Mouse (Mus musculus): ENCODE measurements around the gene Barx2. TPM values are rescaled to one million over a fixed set of nuclear protein-coding genes. Genes with fewer than 3 reads are reported as not detected.
A peak's percentile ranks its signal among the peaks of the same experiment; 100 is the strongest.

Gene Barx2
- polyA plus RNA-seq, 1 experiment: not detected

- 68% methylated on average over 5 of the region's 5 CpGs for WGBS
- H3K4me3 ChIP-seq (ENCODE audit: insufficient read depth, low read depth, low read length): no peak overlapping the region
- no peak overlapping the region for H3K27ac ChIP-seq (ENCODE audit: insufficient read depth, low read depth, low read length)
- H3K4me1 ChIP-seq (ENCODE audit: control insufficient read depth, insufficient read depth, low read length): no peaks in the 10 kb centered on the region
- no peak for TF ChIP-seq CTCF (IDR thresholded peaks at IDR 0.05; ENCODE audit: insufficient read depth, low read depth, low read length)
- TF ChIP-seq POLR2A (IDR thresholded peaks at IDR 0.05; ENCODE audit: insufficient read depth, low read depth, low read length): no peak
Observed at GRCm38 (mm10) chr9:31931691-31932090, 18.4 kb upstream of the Barx2 start.

- 84% methylated on average over 3 of the region's 3 CpGs for WGBS
- no peak for TF ChIP-seq CTCF (IDR thresholded peaks at IDR 0.05; ENCODE audit: insufficient read depth, low read depth, low read length)
- no peak for TF ChIP-seq POLR2A (IDR thresholded peaks at IDR 0.05; ENCODE audit: insufficient read depth, low read depth, low read length)
- Histone ChIP-seq H3K4me1 (ENCODE audit: control insufficient read depth, insufficient read depth, low read length) (no peaks in the 10 kb centered on the region), H3K27ac (ENCODE audit: insufficient read depth, low read depth, low read length) (no peak overlapping the region), H3K4me3 (ENCODE audit: insufficient read depth, low read depth, low read length) (no peak overlapping the region)
Observed at GRCm38 (mm10) chr9:31931255-31931654, 18.0 kb upstream of the Barx2 start.

- TF ChIP-seq POLR2A (IDR thresholded peaks at IDR 0.05; ENCODE audit: insufficient read depth, low read depth, low read length) (no peak), CTCF (IDR thresholded peaks at IDR 0.05; ENCODE audit: insufficient read depth, low read depth, low read length) (no peak)
- no peak overlapping the region for H3K27ac ChIP-seq (ENCODE audit: insufficient read depth, low read depth, low read length)
- 0 out of 2 replicates have a peak, but pooled peaks cover 2% of the 10 kb centered on the region for H3K4me1 ChIP-seq (ENCODE audit: control insufficient read depth, insufficient read depth, low read length)
- no peak overlapping the region for H3K4me3 ChIP-seq (ENCODE audit: insufficient read depth, low read depth, low read length)
- WGBS: 50% methylated on average over 3 of the region's 3 CpGs
Observed at GRCm38 (mm10) chr9:31926766-31927165, 13.5 kb upstream of the Barx2 start.

GRCm38 (mm10) chr9:31925830-31926624 lies 12.8 kb upstream of the Barx2 start:
- peak; percentile 99 for TF ChIP-seq CTCF (IDR thresholded peaks at IDR 0.05; ENCODE audit: insufficient read depth, low read depth, low read length)
- no peak for TF ChIP-seq POLR2A (IDR thresholded peaks at IDR 0.05; ENCODE audit: insufficient read depth, low read depth, low read length)
- 15% methylated on average over 22 of the region's 22 CpGs for WGBS
- no peak overlapping the region for H3K4me3 ChIP-seq (ENCODE audit: insufficient read depth, low read depth, low read length)
- 0 out of 2 replicates have a peak, but pooled peaks cover 2% of the 10 kb centered on the region for H3K4me1 ChIP-seq (ENCODE audit: control insufficient read depth, insufficient read depth, low read length)
- no peak overlapping the region for H3K27ac ChIP-seq (ENCODE audit: insufficient read depth, low read depth, low read length)

- H3K27ac ChIP-seq (ENCODE audit: insufficient read depth, low read depth, low read length): no peak overlapping the region
- 85% methylated on average over 7 of the region's 7 CpGs for WGBS
- H3K4me3 ChIP-seq (ENCODE audit: insufficient read depth, low read depth, low read length): no peak overlapping the region
- TF ChIP-seq CTCF (IDR thresholded peaks at IDR 0.05; ENCODE audit: insufficient read depth, low read depth, low read length): no peak
- TF ChIP-seq POLR2A (IDR thresholded peaks at IDR 0.05; ENCODE audit: insufficient read depth, low read depth, low read length): no peak
- H3K4me1 ChIP-seq (ENCODE audit: control insufficient read depth, insufficient read depth, low read length): 0 out of 2 replicates have a peak, but pooled peaks cover 2% of the 10 kb centered on the region
Observed at GRCm38 (mm10) chr9:31923529-31923928, 10.3 kb upstream of the Barx2 start.

GRCm38 (mm10) chr9:31919802-31920201 lies 6.5 kb upstream of the Barx2 start:
- Histone ChIP-seq H3K4me3 (ENCODE audit: insufficient read depth, low read depth, low read length) (no peak overlapping the region), H3K4me1 (ENCODE audit: control insufficient read depth, insufficient read depth, low read length) (peaks cover 3% of the 10 kb centered on the region), H3K27ac (ENCODE audit: insufficient read depth, low read depth, low read length) (no peak overlapping the region)
- TF ChIP-seq POLR2A (IDR thresholded peaks at IDR 0.05; ENCODE audit: insufficient read depth, low read depth, low read length) (no peak), CTCF (IDR thresholded peaks at IDR 0.05; ENCODE audit: insufficient read depth, low read depth, low read length) (no peak)
- 66% methylated on average over 1 of the region's 1 CpGs for WGBS

GRCm38 (mm10) chr9:31916421-31916820 lies 3.2 kb upstream of the Barx2 start:
- no peak overlapping the region for H3K27ac ChIP-seq (ENCODE audit: insufficient read depth, low read depth, low read length)
- WGBS: 17% methylated on average over 9 of the region's 9 CpGs
- H3K4me1 ChIP-seq (ENCODE audit: control insufficient read depth, insufficient read depth, low read length): peaks cover 24% of the 10 kb centered on the region
- no peak for TF ChIP-seq POLR2A (IDR thresholded peaks at IDR 0.05; ENCODE audit: insufficient read depth, low read depth, low read length)
- TF ChIP-seq CTCF (IDR thresholded peaks at IDR 0.05; ENCODE audit: insufficient read depth, low read depth, low read length): no peak
- no peak overlapping the region for H3K4me3 ChIP-seq (ENCODE audit: insufficient read depth, low read depth, low read length)

- H3K4me3 ChIP-seq (ENCODE audit: insufficient read depth, low read depth, low read length): no peak overlapping the region
- H3K4me1 ChIP-seq (ENCODE audit: control insufficient read depth, insufficient read depth, low read length): peaks cover 24% of the 10 kb centered on the region
- no peak for TF ChIP-seq CTCF (IDR thresholded peaks at IDR 0.05; ENCODE audit: insufficient read depth, low read depth, low read length)
- no peak for TF ChIP-seq POLR2A (IDR thresholded peaks at IDR 0.05; ENCODE audit: insufficient read depth, low read depth, low read length)
- 2% methylated on average over 34 of the region's 34 CpGs for WGBS
- H3K27ac ChIP-seq (ENCODE audit: insufficient read depth, low read depth, low read length): no peak overlapping the region
Observed at GRCm38 (mm10) chr9:31914871-31915270, 1.6 kb upstream of the Barx2 start.

- Histone ChIP-seq H3K4me1 (ENCODE audit: control insufficient read depth, insufficient read depth, low read length) (peaks cover 24% of the 10 kb centered on the region), H3K27ac (ENCODE audit: insufficient read depth, low read depth, low read length) (no peak overlapping the region), H3K4me3 (ENCODE audit: insufficient read depth, low read depth, low read length) (peak overlapping the region; percentile 38)
- 1% methylated on average over 54 of the region's 54 CpGs for WGBS
- TF ChIP-seq POLR2A (IDR thresholded peaks at IDR 0.05; ENCODE audit: insufficient read depth, low read depth, low read length) (no peak), CTCF (IDR thresholded peaks at IDR 0.05; ENCODE audit: insufficient read depth, low read depth, low read length) (no peak)
Observed at GRCm38 (mm10) chr9:31913739-31914591, 703 bp upstream of the Barx2 start.

Data from olfactory bulb, adult 2 months (tissue).